Mouse (Mus musculus) heart, embryonic 10.5 days (tissue): Measurements from ENCODE around the gene Ccl25. TPM values are rescaled to one million over a fixed set of nuclear protein-coding genes. Genes with fewer than 3 reads are reported as not detected.

ENCODE experiments used
- DNase-seq: peaks from one replicate; pipeline ENCODE4 v3.0.0-alpha.2; 2017; ENCODE audit warnings: low spot score
- H3K27ac ChIP-seq: fragments of 300-500 bp; sonication (generic); 2 replicates; pipeline ENCODE4 v1.5.1; 2016; ENCODE audit warnings: mild to moderate bottlenecking
- H3K27me3 ChIP-seq: fragments of 300-500 bp; sonication (generic); 2 replicates; pipeline ENCODE4 v1.6.1; 2016; ENCODE audit warnings: mild to moderate bottlenecking; ENCODE audit not compliant: poor library complexity, insufficient read depth, severe bottlenecking
- H3K36me3 ChIP-seq: fragments of 300-500 bp; sonication (generic); 2 replicates; pipeline ENCODE4 v1.6.1; 2016; ENCODE audit warnings: mild to moderate bottlenecking, moderate library complexity
- H3K4me1 ChIP-seq: fragments of 300-500 bp; sonication (generic); 2 replicates; pipeline ENCODE4 v1.6.1; 2016; ENCODE audit warnings: mild to moderate bottlenecking
- H3K4me3 ChIP-seq: fragments of 300-500 bp; sonication (generic); 2 replicates; pipeline ENCODE4 v1.5.1; 2016; ENCODE audit warnings: mild to moderate bottlenecking, moderate library complexity
- H3K9me3 ChIP-seq: fragments of 300-500 bp; sonication (generic); 2 replicates; pipeline ENCODE4 v1.6.1; 2016; ENCODE audit warnings: mild to moderate bottlenecking, moderate library complexity
- WGBS: fragments of 180-500 bp; shearing (Covaris S2); methylation state at CpG from one replicate; pipeline ENCODE4 v1.1.7; 2016; 5-methylcytosine and 5-hydroxymethylcytosine counted together
- polyA plus RNA-seq: library from polyadenylated mRNA; unstranded; fragments of >200 nt; fragmentation: Nextera tagmentation; extraction: Ambion mirVana; gene quantifications from 2 replicates; pipeline ENCODE4 v1.2.1, GENCODE M21; 2016

The Ccl25 gene
- polyA plus RNA-seq, 1 experiment from 2014 or later: 15.8 TPM

DNA sequence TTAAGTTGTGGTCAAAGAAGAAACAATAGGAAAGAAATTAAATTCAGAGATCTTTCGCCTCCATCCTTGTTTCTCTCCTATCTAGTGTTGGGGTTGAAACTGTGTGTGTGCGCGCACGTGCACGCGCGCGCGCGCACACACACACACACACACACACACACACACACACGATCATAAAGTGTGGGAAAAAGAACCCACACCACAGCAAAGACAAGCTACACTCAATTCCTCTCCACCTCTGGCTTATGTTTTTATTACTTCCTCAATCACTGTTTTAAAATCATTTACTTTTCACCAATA, 5.5 kb upstream of the Ccl25 start:
- 94% methylated on average over 11 of the region's 11 CpGs for WGBS
- no peak overlapping the region for H3K4me3 ChIP-seq
- no peaks in the 10 kb centered on the region for H3K27me3 ChIP-seq
- no peak for DNase-seq
- H3K9me3 ChIP-seq: no peaks in the 10 kb centered on the region
- peaks cover 26% of the 10 kb centered on the region for H3K4me1 ChIP-seq
- peaks cover 31% of the 10 kb centered on the region for H3K36me3 ChIP-seq
- H3K27ac ChIP-seq: no peak overlapping the region

DNA sequence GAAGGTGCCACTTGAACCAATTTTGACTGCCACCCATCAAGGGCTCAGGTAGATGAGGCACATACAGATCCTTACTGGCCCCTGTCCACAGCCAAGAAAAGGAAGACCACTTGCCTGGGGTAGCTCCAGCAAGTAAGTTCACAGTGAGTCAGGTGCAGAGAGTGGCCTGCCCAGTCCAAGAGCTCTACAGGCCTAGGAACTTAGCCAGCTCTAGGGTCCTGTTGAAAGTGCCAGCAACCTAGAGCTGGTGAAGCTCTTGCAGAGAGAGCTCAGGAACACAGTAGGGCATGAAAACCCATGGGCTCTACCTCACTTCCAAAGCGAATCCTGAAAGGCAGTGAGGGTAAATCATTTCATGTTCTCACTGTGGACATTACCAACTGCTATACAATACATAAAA, 4.6 kb upstream of the Ccl25 start:
- H3K4me1 ChIP-seq: peaks cover 26% of the 10 kb centered on the region
- H3K9me3 ChIP-seq: no peaks in the 10 kb centered on the region
- DNase-seq: peak; percentile 76
- H3K27me3 ChIP-seq: no peaks in the 10 kb centered on the region
- 96% methylated on average over 1 of the region's 1 CpGs for WGBS
- H3K4me3 ChIP-seq: no peak overlapping the region
- peaks cover 31% of the 10 kb centered on the region for H3K36me3 ChIP-seq
- no peak overlapping the region for H3K27ac ChIP-seq

DNA sequence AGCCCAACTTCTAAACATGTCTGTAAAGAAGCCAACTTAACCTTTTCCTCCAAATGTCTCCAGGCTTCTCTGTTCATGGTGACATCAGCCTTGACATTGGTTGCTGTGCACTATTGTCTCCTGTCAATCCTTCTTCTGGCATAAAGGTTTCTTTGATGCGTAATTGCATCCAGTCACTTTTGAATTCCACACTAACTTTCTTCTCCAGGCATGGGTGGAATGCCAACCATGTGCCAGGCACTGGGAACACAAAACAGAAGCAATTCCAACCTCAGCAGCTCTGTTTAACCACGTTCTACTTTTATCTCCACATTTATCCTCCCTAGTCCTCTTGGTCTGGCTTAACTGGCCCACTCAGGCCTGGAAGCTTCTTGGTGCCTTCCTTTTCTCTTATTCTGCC, 4.0 kb upstream of the Ccl25 start:
- DNase-seq: no peak
- H3K9me3 ChIP-seq: no peaks in the 10 kb centered on the region
- H3K4me3 ChIP-seq: no peak overlapping the region
- WGBS: 56% methylated on average over 2 of the region's 2 CpGs
- peaks cover 29% of the 10 kb centered on the region for H3K4me1 ChIP-seq
- H3K27ac ChIP-seq: no peak overlapping the region
- peaks cover 31% of the 10 kb centered on the region for H3K36me3 ChIP-seq
- no peaks in the 10 kb centered on the region for H3K27me3 ChIP-seq

DNA sequence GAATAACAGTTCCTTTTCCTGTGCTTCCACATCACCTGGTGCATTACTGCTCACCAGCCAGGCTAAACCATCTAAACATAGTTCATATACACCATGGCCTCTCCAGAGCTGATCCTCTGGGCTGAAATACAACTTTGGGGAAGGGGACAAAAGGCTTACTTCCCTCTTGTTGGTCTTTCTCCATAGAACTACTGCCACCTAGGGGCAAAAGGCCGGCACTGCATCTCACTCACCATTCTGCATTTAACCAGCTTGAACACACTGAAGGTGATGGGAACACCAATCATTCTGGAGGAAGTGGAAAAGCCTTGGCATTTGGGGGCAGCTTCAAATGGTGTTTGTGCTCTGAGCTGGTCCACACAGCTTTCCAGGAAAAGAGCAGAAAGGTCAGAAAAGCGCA, 2.5 kb upstream of the Ccl25 start:
- peak; percentile 82 for DNase-seq
- WGBS: 30% methylated on average over 2 of the region's 2 CpGs
- Histone ChIP-seq H3K27ac (no peak overlapping the region), H3K27me3 (no peaks in the 10 kb centered on the region), H3K36me3 (peaks cover 34% of the 10 kb centered on the region), H3K4me3 (no peak overlapping the region), H3K9me3 (no peaks in the 10 kb centered on the region), H3K4me1 (peaks cover 29% of the 10 kb centered on the region)

DNA sequence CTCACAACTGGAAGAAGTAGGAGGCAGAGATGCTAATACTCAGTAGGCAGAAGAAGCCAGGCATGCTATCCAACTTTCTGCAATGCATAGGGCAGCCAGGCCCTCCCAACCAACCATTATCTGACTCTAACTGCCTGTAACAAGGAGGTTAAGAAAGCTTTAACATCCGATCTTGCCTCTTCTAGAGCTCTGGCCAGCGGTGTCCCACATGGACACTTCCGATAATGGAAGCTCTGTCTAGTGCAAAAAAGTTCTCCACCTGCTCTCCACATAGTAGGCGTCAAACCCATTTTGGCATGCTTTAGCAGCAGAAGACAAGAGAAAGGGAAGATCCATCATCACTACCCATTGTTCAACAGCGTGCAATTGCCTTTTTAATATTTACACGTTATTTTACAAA, 1.1 kb upstream of the Ccl25 start:
- peak overlapping the region; percentile 97 for H3K4me3 ChIP-seq
- peak; percentile 71 for DNase-seq
- no peaks in the 10 kb centered on the region for H3K9me3 ChIP-seq
- WGBS: 4% methylated on average over 6 of the region's 6 CpGs
- no peaks in the 10 kb centered on the region for H3K27me3 ChIP-seq
- H3K27ac ChIP-seq: peak overlapping the region; percentile 98
- H3K4me1 ChIP-seq: peaks cover 29% of the 10 kb centered on the region
- peaks cover 48% of the 10 kb centered on the region for H3K36me3 ChIP-seq

DNA sequence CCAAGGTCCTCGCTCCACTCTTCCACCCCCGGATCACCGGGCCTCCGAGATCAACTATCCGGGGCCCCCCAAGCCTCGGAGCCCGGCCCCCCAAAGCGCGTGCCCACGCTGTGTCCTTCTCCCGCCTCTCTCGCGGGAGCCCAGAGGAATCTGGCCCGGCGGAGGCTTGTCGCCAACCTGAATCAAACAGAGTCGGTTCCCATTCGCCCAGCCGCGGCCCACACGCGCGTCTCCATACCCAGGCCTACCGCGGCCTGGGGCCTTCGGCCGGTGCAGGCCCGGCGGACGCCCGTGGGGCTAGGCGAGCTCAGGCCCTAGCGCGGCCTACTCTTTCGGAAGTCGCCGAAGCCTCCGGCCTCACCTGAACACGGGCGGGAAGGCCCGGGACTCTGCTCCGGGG, 485 bp upstream of the Ccl25 start:
- whole genome bisulfite sequencing: under 1% methylated on average over 42 of the region's 42 CpGs
- peaks cover 52% of the 10 kb centered on the region for H3K36me3 ChIP-seq

DNA sequence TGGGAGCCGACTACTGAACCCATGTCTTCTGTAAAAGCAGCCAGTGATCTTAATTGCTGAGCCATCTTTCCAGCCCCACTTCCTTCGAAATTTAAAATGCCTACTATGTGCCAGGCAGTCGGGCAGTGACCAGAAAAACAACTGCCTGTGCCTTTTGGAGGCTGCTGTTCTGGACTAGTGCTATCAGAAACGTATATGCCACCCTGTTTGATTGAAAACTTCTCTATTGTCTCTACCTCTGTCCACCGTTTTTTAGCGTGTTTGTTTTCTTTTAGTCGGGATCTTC, 684 bp downstream of the Ccl25 start:
- H3K36me3 ChIP-seq: peaks cover 53% of the 10 kb centered on the region
- H3K27ac ChIP-seq: peak overlapping the region; percentile 98
- no peaks in the 10 kb centered on the region for H3K9me3 ChIP-seq
- H3K4me3 ChIP-seq: peak overlapping the region; percentile 97
- 34% methylated on average over 7 of the region's 7 CpGs for WGBS
- no peak for DNase-seq
- peaks cover 29% of the 10 kb centered on the region for H3K4me1 ChIP-seq
- no peaks in the 10 kb centered on the region for H3K27me3 ChIP-seq

More for the DNA sequence above, 485 bp upstream of the Ccl25 start:
- peak; percentile 82 for DNase-seq
- Histone ChIP-seq H3K9me3 (no peaks in the 10 kb centered on the region), H3K4me1 (peaks cover 29% of the 10 kb centered on the region), H3K27me3 (no peaks in the 10 kb centered on the region), H3K4me3 (peak overlapping the region; percentile 97), H3K27ac (peak overlapping the region; percentile 98)

DNA sequence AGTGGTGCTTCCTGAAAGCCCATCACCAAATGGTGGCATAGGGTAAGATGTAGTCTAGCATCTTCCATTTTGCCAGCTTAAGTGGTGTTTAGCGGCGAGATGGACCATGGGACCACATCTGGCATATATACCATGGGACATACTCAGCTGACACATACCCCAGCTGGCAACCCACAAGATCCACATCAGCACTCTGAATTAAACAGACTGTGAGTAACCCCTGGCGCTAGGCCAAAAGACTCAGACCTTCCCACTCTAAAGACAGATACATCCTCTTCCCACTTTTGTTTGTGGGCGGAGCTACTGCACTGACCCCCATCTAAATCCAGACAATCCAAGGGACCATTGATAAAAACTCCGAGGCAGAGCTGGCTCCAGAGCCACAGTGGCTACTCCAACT, 4.0 kb downstream of the Ccl25 start:
- 90% methylated on average over 5 of the region's 5 CpGs for WGBS

DNA sequence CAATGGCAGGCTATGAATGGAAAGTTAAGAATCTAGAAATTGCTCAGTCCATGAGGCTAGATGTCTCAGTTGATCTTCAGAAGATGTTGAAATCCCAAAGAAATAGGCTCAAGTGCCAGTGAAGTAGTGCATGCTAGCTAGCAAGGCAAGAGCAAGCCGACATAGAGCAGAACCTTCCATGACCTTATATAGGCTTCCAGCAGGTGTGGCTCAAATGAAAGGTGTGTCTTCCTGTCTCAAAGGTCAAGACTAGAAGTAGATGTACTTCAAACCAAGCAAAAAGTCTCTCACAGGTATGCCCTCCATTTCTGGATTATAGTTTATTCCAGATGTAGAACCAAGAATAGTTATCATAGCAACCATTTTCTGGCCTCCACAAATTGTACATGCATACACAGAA, 9.0 kb downstream of the Ccl25 start:
- no peaks in the 10 kb centered on the region for H3K9me3 ChIP-seq
- H3K4me1 ChIP-seq: no peaks in the 10 kb centered on the region
- peaks cover 93% of the 10 kb centered on the region for H3K36me3 ChIP-seq
- H3K27me3 ChIP-seq: no peaks in the 10 kb centered on the region
- DNase-seq: peak; percentile 22
- H3K27ac ChIP-seq: no peak overlapping the region
- H3K4me3 ChIP-seq: no peak overlapping the region
- WGBS: 97% methylated on average over 1 of the region's 1 CpGs

More for the DNA sequence above, 4.0 kb downstream of the Ccl25 start:
- peak; percentile 58 for DNase-seq
- H3K27me3 ChIP-seq: no peaks in the 10 kb centered on the region
- H3K36me3 ChIP-seq: peaks cover 65% of the 10 kb centered on the region
- H3K9me3 ChIP-seq: no peaks in the 10 kb centered on the region
- peaks cover 4% of the 10 kb centered on the region; the same call in 1 of the 2 replicates for H3K4me1 ChIP-seq
- no peak overlapping the region for H3K27ac ChIP-seq
- H3K4me3 ChIP-seq: no peak overlapping the region

DNA sequence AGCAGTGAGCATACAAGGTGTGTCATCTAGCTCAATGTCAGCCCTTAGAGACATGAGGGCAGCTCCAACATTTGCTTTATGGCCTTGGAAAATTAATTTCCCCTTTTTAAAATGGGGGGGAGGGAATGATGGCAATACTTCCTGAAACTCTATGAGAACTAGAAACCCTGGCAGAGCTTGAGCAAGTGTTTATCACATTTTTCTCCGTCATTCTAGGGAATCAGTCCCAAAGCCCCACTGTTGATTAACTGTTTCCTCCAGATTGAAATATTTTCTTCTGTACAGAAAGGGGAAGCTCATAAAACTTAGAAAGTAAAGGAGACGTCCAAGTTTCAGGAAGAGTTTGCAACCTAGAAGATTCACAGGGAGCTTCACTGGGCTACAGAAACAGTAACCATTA, 10.7 kb downstream of the Ccl25 start:
- 89% methylated on average over 2 of the region's 2 CpGs for WGBS
- Histone ChIP-seq H3K4me3 (no peak overlapping the region), H3K9me3 (no peaks in the 10 kb centered on the region), H3K36me3 (peaks cover 85% of the 10 kb centered on the region), H3K4me1 (no peaks in the 10 kb centered on the region), H3K27me3 (no peaks in the 10 kb centered on the region), H3K27ac (no peak overlapping the region)
- DNase-seq: no peak

DNA sequence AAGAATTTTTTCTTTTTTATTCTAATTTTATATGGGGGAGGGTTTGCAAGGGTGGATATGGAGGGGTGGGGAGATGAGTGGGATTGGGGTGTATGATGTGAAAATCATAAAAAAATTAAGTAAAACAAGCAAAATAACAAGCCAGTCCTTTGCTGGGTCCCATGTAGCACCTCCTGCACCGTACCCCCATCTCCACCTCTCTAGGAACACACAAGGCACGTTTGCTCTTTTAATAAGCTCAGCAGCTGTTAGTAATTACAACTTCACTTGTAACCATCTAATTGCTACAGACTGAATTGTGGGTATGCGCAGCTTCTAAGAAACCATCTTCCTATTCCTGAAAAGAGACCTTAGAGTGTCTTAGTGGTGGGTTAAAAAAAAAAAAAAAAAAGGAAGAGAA, 15.2 kb downstream of the Ccl25 start:
- Histone ChIP-seq H3K9me3 (no peaks in the 10 kb centered on the region), H3K4me3 (no peak overlapping the region), H3K27me3 (no peaks in the 10 kb centered on the region), H3K4me1 (no peaks in the 10 kb centered on the region), H3K36me3 (peaks cover 45% of the 10 kb centered on the region), H3K27ac (no peak overlapping the region)
- 80% methylated on average over 3 of the region's 3 CpGs for WGBS
- no peak for DNase-seq

DNA sequence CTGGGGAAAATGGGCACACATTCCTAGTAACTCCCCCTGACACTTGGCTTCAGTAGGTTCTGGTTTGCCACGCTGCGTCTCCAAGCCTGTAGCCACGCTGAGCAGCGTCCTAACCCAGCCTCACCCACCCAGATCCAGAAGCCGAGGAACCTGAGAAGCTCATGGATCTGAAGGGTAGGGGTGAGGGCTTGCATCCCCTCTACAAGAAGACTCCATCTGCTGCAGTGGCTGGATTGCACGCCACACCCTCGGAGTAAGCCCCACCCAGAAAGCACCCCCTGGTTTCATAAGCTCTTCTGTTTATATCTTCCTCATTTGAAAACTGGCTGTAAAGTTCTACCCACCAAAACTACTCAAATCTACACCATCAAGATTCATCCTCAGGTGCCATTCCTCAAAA, 22.7 kb downstream of the Ccl25 start:
- Histone ChIP-seq H3K36me3 (no peaks in the 10 kb centered on the region), H3K9me3 (no peaks in the 10 kb centered on the region), H3K4me3 (0 out of 2 replicates have a peak overlapping the region, but pooled peaks have one; percentile 31), H3K4me1 (peaks cover 6% of the 10 kb centered on the region), H3K27me3 (no peaks in the 10 kb centered on the region), H3K27ac (no peak overlapping the region)
- DNase-seq: no peak
- 65% methylated on average over 7 of the region's 7 CpGs for WGBS

DNA sequence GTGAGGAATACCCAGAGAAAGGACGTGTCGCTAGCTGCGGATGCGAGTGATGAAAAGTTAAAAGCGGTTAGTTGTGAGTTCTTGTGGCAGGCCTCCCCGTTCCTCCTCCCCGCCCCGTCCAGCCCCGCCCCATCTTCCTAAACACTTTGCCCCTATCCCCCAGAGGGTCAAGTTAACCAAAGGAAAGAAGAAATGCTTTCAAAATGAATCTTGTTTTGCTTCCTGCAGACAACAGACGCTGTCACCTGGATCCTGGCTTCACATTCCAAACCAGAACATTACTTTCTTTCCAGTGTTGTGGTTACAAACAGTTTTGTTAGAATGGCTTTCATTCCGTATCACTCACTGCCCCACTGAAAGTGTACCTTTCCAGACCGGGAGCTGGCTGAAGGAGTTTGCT, 23.3 kb downstream of the Ccl25 start:
- Histone ChIP-seq H3K4me1 (peaks cover 6% of the 10 kb centered on the region), H3K4me3 (peak overlapping the region; percentile 31; the same call in 1 of the 2 replicates), H3K27me3 (no peaks in the 10 kb centered on the region), H3K9me3 (no peaks in the 10 kb centered on the region), H3K27ac (no peak overlapping the region), H3K36me3 (no peaks in the 10 kb centered on the region)
- no peak for DNase-seq
- 30% methylated on average over 12 of the region's 12 CpGs for WGBS

DNA sequence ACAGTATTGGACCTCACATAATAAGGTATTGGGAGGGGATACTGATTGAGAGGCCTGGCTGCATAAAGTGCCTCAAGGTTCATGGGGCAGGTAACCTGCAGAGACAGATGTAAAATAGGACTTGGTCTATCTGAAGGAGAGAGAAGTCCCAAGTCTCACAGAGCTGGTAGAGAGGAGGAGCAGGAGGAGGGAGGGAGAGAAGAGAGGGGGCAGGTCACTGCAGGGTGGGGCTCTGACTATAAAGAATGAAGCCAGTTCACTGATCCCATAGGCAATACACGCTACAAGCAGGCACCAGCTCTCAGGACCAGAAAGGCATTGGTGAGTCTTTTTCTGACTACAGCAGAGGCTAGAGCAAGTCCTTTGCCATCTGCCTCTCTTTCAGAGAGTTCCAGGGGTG, 24.3 kb downstream of the Ccl25 start:
- WGBS: 70% methylated on average over 1 of the region's 1 CpGs
- DNase-seq: no peak
- Histone ChIP-seq H3K36me3 (no peaks in the 10 kb centered on the region), H3K4me3 (no peak overlapping the region), H3K27ac (no peak overlapping the region), H3K27me3 (no peaks in the 10 kb centered on the region), H3K9me3 (no peaks in the 10 kb centered on the region), H3K4me1 (peaks cover 9% of the 10 kb centered on the region)
